Mouse (Mus musculus) adrenal gland, postnatal 36 days (tissue): ENCODE measurements around the gene Egfr. TPM values are rescaled to one million over a fixed set of nuclear protein-coding genes. Genes with fewer than 3 reads are reported as not detected.
A peak's percentile ranks its signal among the peaks of the same experiment; 100 is the strongest.

Experiments
- DNase-seq, 2 experiments: peaks; one replicate each; pipeline ENCODE4 v3.0.0; 2021; ENCODE audit warnings: mixed read lengths in 1 of 2
- total RNA-seq, 2 experiments: library from RNA; stranded (reverse); gene quantifications; 2 replicates each; pipeline ENCODE4 v1.2.3; 2021

Egfr gene
- total RNA-seq, 2 experiments from 2014 or later, result 9.0 to 16.4 TPM

GRCm38 (mm10) chr11:16776967-16777366 is 25.0 kb downstream of the Egfr start:
- no peak for DNase-seq

- DNase-seq, result no peak
Measured at GRCm38 (mm10) chr11:16781604-16782003, 29.6 kb downstream of the Egfr start.

DNA sequence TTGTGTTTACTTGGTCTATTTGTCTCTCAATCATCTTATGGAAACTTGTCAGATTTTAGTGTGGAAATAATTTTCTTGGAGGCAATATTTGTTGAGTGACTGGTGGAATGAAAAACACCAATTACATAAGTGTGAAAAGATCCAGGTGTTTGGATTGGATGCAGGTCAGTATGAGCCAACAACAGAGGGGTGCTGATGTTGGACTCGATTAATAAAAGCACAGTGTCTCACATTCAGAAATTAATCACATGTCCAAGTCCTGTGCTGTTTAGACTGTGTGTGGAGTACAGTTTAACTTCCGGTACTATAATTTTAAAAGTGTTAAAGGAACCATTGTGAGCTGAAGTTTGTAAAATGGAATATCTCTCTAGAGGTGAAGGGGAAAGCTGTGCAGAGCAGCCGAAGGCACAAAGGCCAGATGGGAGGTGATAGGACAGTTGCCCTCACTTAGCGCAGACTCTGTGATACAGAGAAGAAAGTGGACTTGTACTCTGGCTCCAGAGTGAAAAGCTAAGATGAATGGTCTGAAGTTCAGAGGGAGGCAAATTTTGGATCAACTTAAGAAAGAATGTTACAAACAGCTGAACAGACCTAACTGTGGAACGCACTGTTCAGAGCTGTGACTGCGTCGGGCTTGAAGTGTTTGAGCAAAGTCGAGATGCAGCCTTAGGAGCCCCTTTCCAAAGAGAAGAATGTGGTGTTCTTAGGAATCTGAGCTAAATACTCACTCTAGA is 32.1 kb downstream of the Egfr start:
- DNase-seq, result no peak

DNA sequence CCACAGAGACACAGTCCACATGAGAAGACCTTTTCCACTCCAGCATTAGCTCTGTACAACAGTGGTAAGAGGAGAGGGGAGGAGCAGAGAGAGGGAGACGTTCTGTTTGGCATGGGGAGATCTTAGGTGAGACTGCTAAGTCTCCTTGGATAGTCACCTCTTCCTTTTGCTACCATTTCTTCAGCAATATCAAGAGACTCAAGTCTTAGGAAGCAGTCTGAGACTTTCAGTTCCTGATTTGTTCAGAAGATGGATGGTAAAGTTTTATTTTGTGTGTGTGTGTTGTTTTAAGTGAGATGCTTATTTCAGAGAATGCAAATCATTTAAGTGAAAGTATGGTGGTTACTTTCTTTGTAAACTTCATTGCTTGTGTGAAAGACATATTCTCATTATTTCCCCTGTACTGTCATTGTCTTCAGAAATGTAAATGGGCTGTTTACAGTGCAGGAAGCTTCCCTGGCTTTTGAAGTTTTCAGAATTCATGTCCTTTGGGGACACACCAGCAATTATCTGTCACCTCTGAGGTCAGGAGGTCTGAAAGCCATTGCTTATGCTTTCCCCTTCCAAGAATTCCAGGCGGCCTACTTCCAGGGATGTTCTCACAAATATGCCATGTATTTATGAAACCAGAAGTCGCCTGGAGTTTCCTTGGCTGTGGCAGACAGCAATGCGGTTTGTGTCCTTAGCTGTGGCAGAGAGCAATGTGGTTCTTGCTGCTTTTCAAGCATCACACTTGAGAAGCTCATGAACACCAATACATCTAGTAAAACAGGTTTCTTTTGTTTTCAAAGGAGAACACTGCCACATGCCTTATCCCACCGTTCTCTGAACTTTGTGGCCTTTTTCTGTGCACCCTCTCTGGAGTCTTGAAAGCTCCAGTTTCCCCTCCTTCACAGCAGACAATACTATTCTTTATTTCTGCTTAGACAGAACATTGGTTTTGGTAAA is 40.9 kb downstream of the Egfr start:
- DNase-seq, result no peak

DNA sequence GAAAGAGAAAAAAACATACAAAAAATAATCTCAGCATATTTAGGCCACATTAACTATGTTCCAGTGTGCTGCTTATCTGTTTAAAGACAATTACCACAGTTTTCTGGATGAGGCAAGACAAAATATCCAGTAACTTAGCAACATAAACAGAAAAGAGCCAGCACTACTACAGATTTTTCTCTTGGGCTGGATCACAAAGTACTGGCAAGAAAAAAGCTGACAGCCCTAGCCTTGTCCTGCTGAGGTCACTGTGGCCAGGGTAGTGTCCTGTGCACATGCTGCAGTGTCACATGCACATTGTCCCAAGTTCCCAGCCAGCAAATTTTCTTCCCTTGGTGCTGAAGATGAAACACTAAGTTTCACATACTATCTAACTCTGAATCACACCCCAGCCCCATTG is 43.0 kb downstream of the Egfr start:
- peak; percentile 5 to 25 for DNase-seq

DNA sequence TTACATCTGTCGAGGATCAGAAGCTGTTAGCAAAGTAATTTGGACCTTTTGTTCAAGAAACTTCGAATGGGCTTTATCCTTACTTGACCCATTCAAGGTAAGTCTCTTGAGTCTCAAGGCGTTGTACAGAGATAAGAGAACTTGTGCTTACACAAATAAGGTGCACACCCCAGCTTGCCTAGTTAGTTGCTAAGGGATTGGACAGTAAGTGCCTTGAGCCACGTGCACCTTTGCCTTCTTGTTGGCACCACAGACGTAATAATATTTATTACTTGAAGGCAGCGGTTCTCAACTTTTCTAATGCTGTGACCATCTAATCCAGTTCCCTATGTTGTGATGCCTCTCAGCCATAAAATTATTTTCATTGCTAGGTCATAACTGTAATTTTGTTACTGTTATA is 43.5 kb downstream of the Egfr start:
- no peak for DNase-seq

- DNase-seq, result no peak
Measured at GRCm38 (mm10) chr11:16797456-16797855, 45.5 kb downstream of the Egfr start.

- no peak for DNase-seq
Measured at GRCm38 (mm10) chr11:16798136-16798535, 46.1 kb downstream of the Egfr start.

GRCm38 (mm10) chr11:16800507-16800906 is 48.5 kb downstream of the Egfr start:
- DNase-seq, result peak; percentile 60 to 73

- no peak for DNase-seq
Measured at GRCm38 (mm10) chr11:16802668-16803067, 50.7 kb downstream of the Egfr start.

GRCm38 (mm10) chr11:16804016-16804415 is 52.0 kb downstream of the Egfr start:
- DNase-seq, result no peak

DNA sequence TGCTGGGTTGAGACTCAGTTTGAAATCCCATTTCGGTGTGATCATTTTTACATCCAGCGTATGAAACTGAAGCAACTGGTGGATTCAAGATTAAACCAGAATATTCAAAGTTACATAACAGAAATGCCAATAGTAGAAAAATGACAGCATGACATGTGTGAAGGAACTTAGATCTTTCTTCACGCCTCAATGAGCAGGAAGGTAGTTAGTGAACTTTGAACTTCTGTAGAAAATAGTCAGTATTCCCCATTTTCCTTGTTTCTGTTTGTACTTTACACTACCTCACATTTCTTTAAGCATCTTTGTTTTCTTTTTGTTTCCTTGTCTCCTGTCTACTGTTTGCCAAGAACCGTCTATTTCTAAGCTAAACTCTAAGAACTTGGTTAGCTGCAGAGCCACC is 53.9 kb downstream of the Egfr start:
- DNase-seq, result no peak

DNA sequence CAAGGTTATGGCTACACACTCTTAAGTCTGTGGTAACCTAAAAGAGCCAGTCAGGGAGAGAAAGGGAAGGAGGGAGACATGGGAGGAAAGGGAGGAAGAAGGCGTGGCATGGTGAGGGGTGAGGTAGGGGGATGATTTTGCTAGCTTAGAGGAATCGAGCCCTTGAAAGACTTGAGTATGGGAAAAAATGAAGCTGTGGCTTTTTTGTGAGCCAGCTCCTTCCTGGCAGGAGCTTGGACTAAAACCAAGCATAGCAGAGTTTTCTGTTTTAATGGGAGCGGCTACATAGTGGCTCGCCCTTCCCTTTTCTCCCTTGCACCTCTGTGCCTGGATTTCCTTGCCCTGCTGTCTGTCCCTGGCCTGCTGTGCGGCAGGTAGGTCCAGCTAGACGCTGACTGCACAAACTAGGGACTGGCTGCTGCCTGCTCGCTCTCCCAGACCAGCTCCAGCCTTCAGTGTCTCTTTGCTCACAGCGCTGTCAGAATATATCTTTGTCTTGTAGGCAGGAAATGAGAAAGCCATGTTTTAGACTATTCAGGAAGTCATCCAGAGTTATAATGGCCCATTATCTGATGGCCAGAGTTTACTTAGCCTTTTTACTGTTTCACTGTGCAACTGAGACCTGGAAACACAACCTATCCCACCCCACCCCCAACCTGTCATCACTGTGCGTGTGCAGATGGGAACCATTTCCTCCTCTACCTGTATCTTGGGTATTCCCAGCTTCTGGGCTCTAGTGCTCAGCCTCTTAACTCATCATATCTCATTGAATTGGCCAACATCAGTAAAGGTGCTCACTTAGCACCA is 57.4 kb downstream of the Egfr start:
- DNase-seq, result no peak

GRCm38 (mm10) chr11:16810086-16810485 is 58.1 kb downstream of the Egfr start:
- DNase-seq, result peak; percentile 7 to 25

GRCm38 (mm10) chr11:16813298-16813697 is 61.3 kb downstream of the Egfr start:
- DNase-seq, result no peak

DNA sequence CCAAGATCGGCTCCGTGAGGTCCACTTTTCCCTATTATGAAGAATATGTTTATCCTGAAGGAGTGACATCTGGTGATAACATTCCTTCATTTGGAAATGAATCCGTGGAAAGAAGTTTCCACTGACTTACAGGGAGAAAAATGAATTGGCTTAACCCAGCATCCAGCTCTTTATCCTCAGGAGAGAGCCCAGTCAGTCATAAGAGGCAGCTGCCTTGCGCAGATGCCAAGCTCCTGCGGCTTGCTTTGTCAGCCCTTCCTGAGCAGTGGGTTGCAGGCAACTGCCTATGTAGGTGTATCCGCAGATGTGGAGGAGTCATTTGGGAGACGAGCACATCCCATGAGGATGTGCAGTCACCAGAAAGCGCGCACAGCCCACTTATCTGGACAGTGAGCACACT is 64.4 kb downstream of the Egfr start:
- DNase-seq, result no peak

DNA sequence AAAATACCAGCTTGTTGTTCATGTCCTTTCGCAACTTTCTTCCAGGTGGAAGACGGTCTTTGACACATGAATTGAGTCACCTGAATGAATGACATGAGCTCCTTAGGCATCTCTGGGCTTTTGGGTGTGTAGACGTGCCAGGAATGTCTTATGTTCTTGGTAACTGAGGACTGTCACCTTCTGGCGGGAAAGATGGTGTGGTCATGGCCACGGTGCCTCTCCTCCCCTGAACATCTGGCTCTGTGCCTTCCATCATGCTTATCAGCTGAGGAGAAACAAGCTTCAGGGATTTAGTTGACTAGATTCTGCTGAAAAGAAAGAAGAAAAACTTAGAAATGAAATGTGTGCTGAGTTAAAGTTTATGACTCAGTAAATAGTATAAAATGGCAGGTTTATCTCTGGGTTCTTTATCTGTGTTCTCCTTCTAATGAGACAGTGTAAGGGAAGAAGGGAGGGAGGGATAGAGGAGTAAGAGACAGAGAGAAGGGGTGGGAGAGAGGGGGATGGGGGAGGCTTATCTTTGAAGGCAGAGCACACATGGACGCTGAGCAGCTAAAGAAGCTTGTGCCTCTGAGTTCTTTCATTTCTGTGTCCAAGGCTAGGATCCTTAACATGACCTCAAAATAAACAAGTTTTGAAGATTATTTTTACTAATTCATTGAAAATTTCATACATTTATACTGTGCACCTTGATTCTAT is 65.5 kb downstream of the Egfr start:
- no peak for DNase-seq

GRCm38 (mm10) chr11:16819424-16819823 is 67.4 kb downstream of the Egfr start:
- no peak for DNase-seq

GRCm38 (mm10) chr11:16820138-16820537 is 68.1 kb downstream of the Egfr start:
- DNase-seq, result no peak

DNA sequence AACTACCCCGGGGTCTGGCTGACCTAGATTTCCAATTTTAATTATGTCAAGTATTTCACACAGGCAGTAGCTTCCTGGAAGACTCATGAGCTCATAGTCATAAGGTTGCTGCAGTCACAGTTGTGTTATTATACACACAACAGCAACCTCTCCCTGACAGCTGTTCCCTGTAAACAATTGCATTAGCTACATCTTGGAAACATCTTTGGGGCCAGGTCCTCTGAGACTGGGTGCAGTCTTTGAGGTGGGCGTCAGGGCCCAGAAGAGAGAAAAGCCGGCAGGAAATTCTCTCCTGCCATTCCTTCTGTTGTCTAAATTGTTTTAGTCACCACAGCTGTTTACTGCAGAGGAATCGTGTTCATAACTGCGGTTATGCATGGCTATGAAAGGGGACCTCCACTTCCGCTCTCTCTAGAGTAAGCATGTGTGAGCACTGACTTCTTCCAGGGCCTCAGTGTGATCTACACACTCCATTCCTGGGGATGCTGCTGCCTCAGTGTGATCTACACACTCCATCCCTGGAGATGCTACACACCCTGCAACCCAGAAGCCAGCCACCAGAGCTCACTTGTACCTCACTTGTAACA is 69.8 kb downstream of the Egfr start:
- DNase-seq, result no peak

DNA sequence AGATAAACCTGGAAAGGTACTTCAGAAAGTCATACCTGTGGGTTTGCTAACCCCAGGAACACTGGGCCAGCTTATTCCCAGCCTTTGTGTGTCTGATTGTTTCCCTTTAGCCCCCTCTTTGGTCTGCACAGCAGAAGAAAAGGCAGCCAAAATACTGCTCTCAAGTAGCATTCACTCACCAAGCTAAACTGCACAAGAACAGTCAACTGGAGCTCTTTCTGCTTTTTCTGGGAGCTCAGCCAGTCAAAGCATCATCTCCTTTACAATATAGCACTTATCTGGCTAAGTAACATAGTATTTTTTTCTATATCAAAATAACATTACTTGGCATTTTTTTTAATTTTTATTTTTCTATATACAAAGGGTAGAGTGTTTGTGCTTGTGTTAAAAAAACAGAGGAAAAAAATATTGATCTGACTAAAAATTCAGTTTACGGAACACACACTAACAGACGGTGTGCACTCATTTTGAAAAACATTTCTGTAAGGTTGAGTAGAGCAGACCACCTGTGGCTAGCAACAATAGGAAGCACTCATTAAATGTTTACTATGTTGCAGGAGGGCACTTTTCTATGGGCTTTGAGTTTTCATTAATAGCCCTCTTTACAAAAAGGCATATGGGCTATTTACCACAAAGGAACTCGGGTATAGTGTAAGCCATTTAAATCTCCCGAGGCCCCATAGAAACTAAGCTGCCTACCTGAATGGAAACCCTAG is 72.0 kb downstream of the Egfr start:
- no peak for DNase-seq
